Mouse (Mus musculus): ENCODE data around the gene Ankrd13a. TPM values are rescaled to one million over a fixed set of nuclear protein-coding genes. Genes with fewer than 3 reads are reported as not detected.
A peak's percentile ranks its signal among the peaks of the same experiment; 100 is the strongest.

Gene Ankrd13a
- polyA plus RNA-seq, 1 experiment from 2014 or later, result 43.1 TPM

DNA sequence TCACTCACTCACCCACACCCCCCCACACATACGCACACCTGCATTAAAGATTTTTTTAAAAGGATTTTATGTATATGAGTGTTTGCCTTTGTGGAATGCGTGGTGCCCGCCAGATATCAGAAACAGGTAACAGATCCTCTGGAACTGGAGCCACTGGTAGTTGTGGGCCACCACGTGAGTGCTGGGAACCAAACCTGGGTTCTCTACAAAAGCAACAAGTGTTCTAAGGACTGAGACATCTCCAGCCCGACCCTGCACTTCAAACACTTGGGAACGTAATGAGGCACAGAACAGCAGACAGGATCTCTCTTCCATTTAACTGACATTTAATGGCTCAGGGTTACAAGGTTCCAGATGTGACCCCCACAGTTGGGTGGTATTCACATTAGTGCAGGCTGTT lies 33.4 kb downstream of the Ankrd13a start:
- H3K27ac ChIP-seq (ENCODE audit: low read length), result no peak overlapping the region
- no peak overlapping the region for H3K9ac ChIP-seq (ENCODE audit: low read length)
- no peak overlapping the region for H3K4me3 ChIP-seq (ENCODE audit: low read length)
- no peaks in the 10 kb centered on the region for H3K27me3 ChIP-seq (ENCODE audit: control insufficient read depth, insufficient read depth, low read depth, low read length)
- peaks cover 23% of the 10 kb centered on the region for H3K36me3 ChIP-seq (ENCODE audit: control insufficient read depth, insufficient read depth, low read length)
- H3K9me3 ChIP-seq (ENCODE audit: control insufficient read depth, low read length), result no peaks in the 10 kb centered on the region
- ATAC-seq (ENCODE audit: low read depth), result no peak
- 71% methylated on average over 6 of the region's 6 CpGs for WGBS
- peaks cover 5% of the 10 kb centered on the region; the same call in 1 of the 2 replicates for H3K4me1 ChIP-seq (replicated peaks; ENCODE audit: control insufficient read depth, insufficient read depth, low read length)
- H3K4me2 ChIP-seq (ENCODE audit: low read depth, low read length), result no peak overlapping the region

DNA sequence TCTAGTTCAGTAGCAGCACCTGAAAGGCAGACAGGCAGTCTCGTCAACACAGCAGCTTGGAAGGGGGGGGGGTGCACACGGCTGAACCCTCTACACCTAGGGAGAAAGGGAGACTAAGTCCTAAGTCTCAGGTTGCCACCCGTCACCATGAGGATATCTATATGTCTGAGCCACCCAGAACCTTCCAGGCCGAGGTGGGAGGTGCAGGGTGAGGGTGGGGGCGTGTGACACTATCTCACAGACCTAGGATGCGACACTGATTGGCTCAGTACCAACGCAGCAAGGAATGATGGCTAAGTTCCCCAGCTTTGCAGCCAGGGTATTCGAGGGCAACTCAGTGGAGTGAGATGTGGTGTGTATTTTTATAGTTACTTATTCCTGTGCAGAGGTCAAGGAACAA lies 33.9 kb downstream of the Ankrd13a start:
- no peaks in the 10 kb centered on the region for H3K9me3 ChIP-seq (ENCODE audit: control insufficient read depth, low read length)
- H3K36me3 ChIP-seq (ENCODE audit: control insufficient read depth, insufficient read depth, low read length), result peaks cover 20% of the 10 kb centered on the region
- H3K9ac ChIP-seq (ENCODE audit: low read length), result no peak overlapping the region
- H3K4me3 ChIP-seq (ENCODE audit: low read length), result no peak overlapping the region
- ATAC-seq (ENCODE audit: low read depth), result no peak
- peaks cover 5% of the 10 kb centered on the region; the same call in 1 of the 2 replicates for H3K4me1 ChIP-seq (replicated peaks; ENCODE audit: control insufficient read depth, insufficient read depth, low read length)
- no peak overlapping the region for H3K4me2 ChIP-seq (ENCODE audit: low read depth, low read length)
- 81% methylated on average over 8 of the region's 8 CpGs for WGBS
- no peak overlapping the region for H3K27ac ChIP-seq (ENCODE audit: low read length)
- H3K27me3 ChIP-seq (ENCODE audit: control insufficient read depth, insufficient read depth, low read depth, low read length), result no peaks in the 10 kb centered on the region

DNA sequence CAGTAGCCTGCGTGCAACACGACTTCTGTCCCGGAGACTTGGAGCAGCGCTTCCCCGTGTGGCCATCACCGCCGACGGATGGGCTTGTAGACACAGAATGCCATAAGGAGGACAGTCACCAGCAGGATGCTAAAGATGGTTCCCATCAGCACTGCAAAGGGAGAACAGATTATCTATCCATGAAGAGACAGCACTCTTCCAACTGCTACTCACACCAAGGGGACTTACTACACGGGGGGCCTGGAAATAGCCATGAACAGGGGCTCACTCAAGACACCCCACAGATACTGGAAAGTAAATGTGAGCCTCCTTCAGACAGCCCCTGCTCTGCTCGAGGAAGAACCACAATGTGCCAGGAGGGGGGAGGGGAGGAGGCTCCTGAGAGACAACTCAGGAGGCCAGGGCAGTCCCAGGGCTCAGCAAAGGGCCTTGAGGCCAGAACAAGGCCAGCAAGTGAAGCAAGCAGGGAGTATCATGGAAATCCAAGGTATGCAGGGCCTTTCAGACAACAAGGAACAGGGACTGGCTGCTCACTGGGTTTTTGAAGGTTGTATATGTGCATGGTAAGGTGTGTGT lies 34.8 kb downstream of the Ankrd13a start:
- Histone ChIP-seq H3K4me3 (ENCODE audit: low read length) (no peak overlapping the region), H3K4me2 (ENCODE audit: low read depth, low read length) (no peak overlapping the region), H3K9ac (ENCODE audit: low read length) (no peak overlapping the region), H3K36me3 (ENCODE audit: control insufficient read depth, insufficient read depth, low read length) (peaks cover 18% of the 10 kb centered on the region), H3K27ac (ENCODE audit: low read length) (no peak overlapping the region), H3K9me3 (ENCODE audit: control insufficient read depth, low read length) (no peaks in the 10 kb centered on the region), H3K27me3 (ENCODE audit: control insufficient read depth, insufficient read depth, low read depth, low read length) (no peaks in the 10 kb centered on the region), H3K4me1 (replicated peaks; ENCODE audit: control insufficient read depth, insufficient read depth, low read length) (peaks cover 5% of the 10 kb centered on the region; the same call in 1 of the 2 replicates)
- ATAC-seq (ENCODE audit: low read depth), result no peak
- 78% methylated on average over 10 of the region's 10 CpGs for WGBS

DNA sequence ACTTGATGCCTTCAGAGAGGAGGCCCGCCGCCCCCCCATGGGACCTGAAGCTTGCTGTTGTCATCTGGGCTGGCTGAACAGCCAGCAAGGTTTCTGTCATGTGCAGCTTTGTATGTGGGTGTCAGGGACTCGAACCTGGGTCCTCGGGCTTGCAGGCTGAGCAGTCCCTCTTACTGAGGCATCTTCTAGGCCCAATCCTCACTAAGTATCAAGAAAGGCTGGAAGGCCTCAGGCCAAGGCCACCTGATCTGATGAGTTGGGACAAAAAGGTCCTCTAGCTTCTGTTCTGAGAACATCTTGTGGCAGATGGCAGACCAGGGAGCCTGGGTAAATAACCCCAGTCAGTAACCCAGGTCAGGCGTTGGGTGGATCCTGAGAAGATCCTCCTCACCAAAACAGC lies 35.3 kb downstream of the Ankrd13a start:
- H3K9ac ChIP-seq (ENCODE audit: low read length), result no peak overlapping the region
- no peak for ATAC-seq (ENCODE audit: low read depth)
- H3K4me2 ChIP-seq (ENCODE audit: low read depth, low read length), result no peak overlapping the region
- no peak overlapping the region for H3K4me3 ChIP-seq (ENCODE audit: low read length)
- no peak overlapping the region for H3K27ac ChIP-seq (ENCODE audit: low read length)
- H3K27me3 ChIP-seq (ENCODE audit: control insufficient read depth, insufficient read depth, low read depth, low read length), result no peaks in the 10 kb centered on the region
- peaks cover 13% of the 10 kb centered on the region for H3K36me3 ChIP-seq (ENCODE audit: control insufficient read depth, insufficient read depth, low read length)
- H3K9me3 ChIP-seq (ENCODE audit: control insufficient read depth, low read length), result no peaks in the 10 kb centered on the region
- WGBS, result 87% methylated on average over 5 of the region's 5 CpGs
- peaks cover 4% of the 10 kb centered on the region; the same call in 1 of the 2 replicates for H3K4me1 ChIP-seq (replicated peaks; ENCODE audit: control insufficient read depth, insufficient read depth, low read length)

DNA sequence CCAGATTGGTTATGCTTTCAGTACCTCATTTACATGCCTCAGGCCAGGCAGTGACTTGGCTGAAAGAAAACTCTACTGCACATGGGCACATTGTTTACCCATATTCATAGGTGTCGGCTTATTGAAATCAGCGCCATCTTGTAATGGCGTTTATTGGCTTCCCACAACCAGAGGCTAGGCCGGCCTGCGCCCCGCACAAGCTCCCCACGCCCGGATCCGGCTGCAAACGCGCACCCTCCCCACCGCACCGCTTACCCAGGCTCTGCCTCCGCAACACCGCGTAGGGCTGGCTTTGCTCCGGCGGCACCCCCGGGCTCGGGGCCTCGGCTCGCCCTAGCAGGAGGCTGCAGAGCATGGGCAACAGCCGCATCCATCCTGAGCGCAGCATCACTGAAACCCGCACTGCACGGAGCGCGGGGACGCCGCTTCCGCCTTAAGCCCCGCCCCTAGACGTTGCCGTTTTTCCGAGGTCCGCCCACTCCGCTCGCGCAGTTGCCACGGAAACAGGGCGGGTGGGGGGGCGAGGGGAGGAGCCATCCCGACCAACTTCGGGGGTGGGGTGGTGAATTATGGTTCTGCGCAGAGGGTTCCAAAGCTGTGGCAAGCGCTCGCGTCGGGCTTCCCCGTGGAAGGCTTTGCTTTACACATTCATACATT lies 39.2 kb downstream of the Ankrd13a start:
- peak overlapping the region; percentile 83 for H3K27ac ChIP-seq (ENCODE audit: low read length)
- peak overlapping the region; percentile 97 for H3K4me3 ChIP-seq (ENCODE audit: low read length)
- H3K4me1 ChIP-seq (replicated peaks; ENCODE audit: control insufficient read depth, insufficient read depth, low read length), result no peaks in the 10 kb centered on the region; the same call in 1 of the 2 replicates
- peak overlapping the region; percentile 86 for H3K9ac ChIP-seq (ENCODE audit: low read length)
- H3K9me3 ChIP-seq (ENCODE audit: control insufficient read depth, low read length), result no peaks in the 10 kb centered on the region
- no peaks in the 10 kb centered on the region for H3K27me3 ChIP-seq (ENCODE audit: control insufficient read depth, insufficient read depth, low read depth, low read length)
- ATAC-seq (ENCODE audit: low read depth), result peak; percentile 95
- WGBS, result 1% methylated on average over 50 of the region's 50 CpGs
- no peaks in the 10 kb centered on the region; the same call in 1 of the 2 replicates for H3K36me3 ChIP-seq (ENCODE audit: control insufficient read depth, insufficient read depth, low read length)
- H3K4me2 ChIP-seq (ENCODE audit: low read depth, low read length), result peak overlapping the region; percentile 71

DNA sequence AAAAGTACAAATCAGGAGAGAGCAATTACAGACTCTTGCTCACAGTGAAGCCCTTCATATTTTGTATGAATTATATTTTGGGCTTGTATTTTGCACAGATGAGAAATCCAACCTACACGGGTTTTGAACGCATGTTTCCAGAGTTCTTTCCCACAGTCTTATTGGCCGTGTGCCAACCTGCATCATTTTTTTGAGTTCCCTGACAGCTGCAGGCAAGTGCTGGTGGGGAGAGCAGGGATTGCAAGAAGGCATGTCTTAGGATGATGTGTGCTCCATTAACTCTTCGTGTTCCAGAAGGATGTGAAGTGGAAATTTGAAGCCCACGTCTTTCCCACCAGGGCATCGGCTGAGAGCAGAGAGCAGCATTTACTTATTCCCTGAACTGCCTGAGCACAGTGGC lies 42.1 kb downstream of the Ankrd13a start:
- 60% methylated on average over 6 of the region's 6 CpGs for WGBS
- no peaks in the 10 kb centered on the region for H3K27me3 ChIP-seq (ENCODE audit: control insufficient read depth, insufficient read depth, low read depth, low read length)
- H3K9ac ChIP-seq (ENCODE audit: low read length), result no peak overlapping the region

DNA sequence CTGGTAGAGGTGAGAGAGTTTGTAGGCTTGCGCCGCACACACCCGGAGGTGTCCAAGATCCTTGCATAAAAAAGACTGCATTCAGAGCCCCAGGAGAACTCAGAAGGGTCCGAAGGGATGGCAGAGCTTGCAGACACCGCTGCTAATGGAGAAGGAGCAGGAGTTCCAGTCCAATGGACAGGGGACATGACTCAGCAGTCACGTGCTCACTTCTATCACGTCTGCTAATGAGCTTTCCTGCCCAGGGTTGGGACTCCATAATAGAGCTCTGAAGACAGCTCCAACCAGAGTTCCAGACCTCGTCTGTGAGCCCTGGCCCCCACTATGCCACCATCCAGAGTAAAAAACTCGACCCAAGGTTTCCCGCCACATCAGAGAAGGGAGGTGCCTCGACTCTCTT lies 43.6 kb downstream of the Ankrd13a start:
- peaks cover 4% of the 10 kb centered on the region for H3K36me3 ChIP-seq (ENCODE audit: control insufficient read depth, insufficient read depth, low read length)
- H3K9ac ChIP-seq (ENCODE audit: low read length), result no peak overlapping the region
- H3K4me2 ChIP-seq (ENCODE audit: low read depth, low read length), result no peak overlapping the region
- 73% methylated on average over 8 of the region's 11 CpGs for WGBS
- no peaks in the 10 kb centered on the region for H3K27me3 ChIP-seq (ENCODE audit: control insufficient read depth, insufficient read depth, low read depth, low read length)
- H3K9me3 ChIP-seq (ENCODE audit: control insufficient read depth, low read length), result peaks cover 4% of the 10 kb centered on the region
- no peaks in the 10 kb centered on the region for H3K4me1 ChIP-seq (replicated peaks; ENCODE audit: control insufficient read depth, insufficient read depth, low read length)
- H3K4me3 ChIP-seq (ENCODE audit: low read length), result no peak overlapping the region
- ATAC-seq (ENCODE audit: low read depth), result no peak
- H3K27ac ChIP-seq (ENCODE audit: low read length), result no peak overlapping the region

More for the DNA sequence above, 42.1 kb downstream of the Ankrd13a start:
- Histone ChIP-seq H3K4me1 (replicated peaks; ENCODE audit: control insufficient read depth, insufficient read depth, low read length) (no peaks in the 10 kb centered on the region; the same call in 1 of the 2 replicates), H3K27ac (ENCODE audit: low read length) (no peak overlapping the region), H3K4me2 (ENCODE audit: low read depth, low read length) (no peak overlapping the region), H3K36me3 (ENCODE audit: control insufficient read depth, insufficient read depth, low read length) (peaks cover 2% of the 10 kb centered on the region), H3K4me3 (ENCODE audit: low read length) (no peak overlapping the region), H3K9me3 (ENCODE audit: control insufficient read depth, low read length) (peaks cover 3% of the 10 kb centered on the region)
- ATAC-seq (ENCODE audit: low read depth), result no peak

DNA sequence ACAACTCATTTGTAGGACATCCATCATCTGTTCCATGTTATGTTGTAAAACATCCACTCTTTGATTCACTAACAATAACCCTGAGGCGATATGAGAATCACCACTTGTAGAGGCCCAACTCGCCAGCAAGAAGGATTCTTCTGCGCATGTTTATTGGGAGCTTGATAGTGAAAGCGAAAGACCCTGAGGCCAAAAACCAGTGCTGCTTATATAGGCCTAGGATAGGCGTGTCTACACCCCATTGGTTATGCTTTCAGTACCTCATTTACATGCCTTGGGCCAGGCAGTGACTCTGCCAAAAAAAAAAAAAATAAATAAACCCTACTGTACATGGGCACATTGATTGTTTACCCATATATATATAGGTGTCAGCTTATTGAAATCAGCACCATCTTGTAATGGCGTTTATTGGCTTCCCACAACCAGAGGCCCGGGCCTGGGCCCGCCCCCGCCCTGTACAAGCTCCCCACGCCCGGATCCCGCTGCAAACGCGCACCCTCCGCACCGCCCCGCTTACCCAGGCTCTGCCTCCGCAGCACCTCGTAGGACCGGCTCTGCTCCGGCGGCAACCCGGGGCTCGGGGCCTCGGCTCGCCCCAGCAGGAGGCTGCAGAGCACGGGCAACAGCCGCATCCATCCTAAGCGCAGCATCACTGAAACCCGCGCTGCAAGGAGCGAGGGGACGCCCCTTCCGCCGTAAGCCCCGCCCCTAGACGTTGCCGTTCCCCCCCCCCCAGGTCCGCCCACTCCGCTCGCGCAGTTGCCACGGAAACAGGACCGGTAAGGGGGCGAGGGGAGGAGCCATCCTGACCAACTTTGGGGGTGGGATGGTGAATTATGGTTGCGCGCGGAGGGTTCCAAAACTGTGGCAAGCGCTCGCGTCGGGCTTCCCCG lies 48.6 kb downstream of the Ankrd13a start, which contains the start of gene 1500011B03Rik:
1500011B03Rik (minus strand) TSS at position 673 of the 893 bp plus-strand sequence.
- peak within 1 kb of the TSS; percentile 84 for H3K4me2 ChIP-seq (ENCODE audit: low read depth, low read length)
- peak within 1 kb of the TSS; percentile 76 for H3K27ac ChIP-seq (ENCODE audit: low read length)
- peak within 1 kb of the TSS; percentile 81 for H3K4me3 ChIP-seq (ENCODE audit: low read length)
- no peaks in the 10 kb centered on the region for H3K27me3 ChIP-seq (ENCODE audit: control insufficient read depth, insufficient read depth, low read depth, low read length)
- H3K9me3 ChIP-seq (ENCODE audit: control insufficient read depth, low read length), result peaks cover 4% of the 10 kb centered on the region
- ATAC-seq (ENCODE audit: low read depth), result peak; percentile 89
- H3K36me3 ChIP-seq (ENCODE audit: control insufficient read depth, insufficient read depth, low read length), result peaks cover 4% of the 10 kb centered on the region
- H3K9ac ChIP-seq (ENCODE audit: low read length), result peak within 1 kb of the TSS; percentile 78
- WGBS, result 8% methylated on average over 46 of the region's 53 CpGs
- peaks cover 3% of the 10 kb centered on the region; the same call in 1 of the 2 replicates for H3K4me1 ChIP-seq (replicated peaks; ENCODE audit: control insufficient read depth, insufficient read depth, low read length)

DNA sequence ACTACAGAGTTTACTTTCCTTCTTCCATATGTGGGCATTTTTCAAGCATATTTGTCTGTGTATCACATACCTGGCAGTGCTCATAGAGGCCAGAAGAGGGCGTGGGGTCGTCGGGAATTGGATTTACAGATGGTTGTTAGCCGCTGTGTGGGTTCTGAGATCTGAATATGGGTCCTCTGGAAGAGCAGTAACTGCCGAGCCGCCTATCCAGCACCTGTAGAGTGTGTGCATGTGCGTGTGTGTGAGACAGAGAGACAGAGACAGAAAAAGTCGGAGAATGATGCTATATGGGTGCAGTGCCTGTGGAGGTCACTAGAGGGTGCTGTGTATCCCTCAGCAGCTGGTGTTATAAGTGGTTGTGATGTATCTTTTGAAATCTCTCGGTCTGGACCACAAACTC lies 49.7 kb downstream of the Ankrd13a start:
- Histone ChIP-seq H3K4me2 (ENCODE audit: low read depth, low read length) (peak overlapping the region; percentile 21; the same call in 1 of the 2 replicates), H3K4me1 (replicated peaks; ENCODE audit: control insufficient read depth, insufficient read depth, low read length) (peaks cover 3% of the 10 kb centered on the region; the same call in 1 of the 2 replicates), H3K9me3 (ENCODE audit: control insufficient read depth, low read length) (peaks cover 4% of the 10 kb centered on the region), H3K9ac (ENCODE audit: low read length) (no peak overlapping the region), H3K27me3 (ENCODE audit: control insufficient read depth, insufficient read depth, low read depth, low read length) (no peaks in the 10 kb centered on the region), H3K4me3 (ENCODE audit: low read length) (peak overlapping the region; percentile 3; the same call in 1 of the 2 replicates), H3K27ac (ENCODE audit: low read length) (no peak overlapping the region), H3K36me3 (ENCODE audit: control insufficient read depth, insufficient read depth, low read length) (peaks cover 4% of the 10 kb centered on the region)
- 18% methylated on average over 9 of the region's 9 CpGs for WGBS
- ATAC-seq (ENCODE audit: low read depth), result 0 out of 2 replicates have a peak, but pooled peaks have one; percentile 5
